Mouse (Mus musculus): ENCODE data around the gene Exo5.

Gene Exo5

DNA sequence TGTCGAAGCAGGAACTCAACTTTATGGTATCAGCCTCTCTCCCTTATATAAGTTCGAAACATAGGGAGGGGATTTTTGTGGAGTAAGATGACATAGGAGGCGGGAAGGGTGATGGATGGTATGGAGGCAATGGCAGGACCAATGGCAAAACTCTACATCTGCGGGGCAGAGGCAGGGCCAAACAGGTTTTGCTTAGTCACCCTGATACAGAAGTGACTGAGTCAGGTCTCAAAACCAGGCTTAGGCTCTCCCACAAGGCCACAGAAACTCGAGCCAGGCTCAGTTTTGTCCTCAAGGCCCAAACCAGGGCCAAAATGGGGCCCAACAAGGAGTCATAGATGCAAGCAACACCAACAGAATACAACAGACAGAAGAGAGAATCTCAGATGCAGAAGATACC, 19.2 kb downstream of the Exo5 start:
- DNase-seq (ENCODE audit: low spot score in 2 of 2): no peak

DNA sequence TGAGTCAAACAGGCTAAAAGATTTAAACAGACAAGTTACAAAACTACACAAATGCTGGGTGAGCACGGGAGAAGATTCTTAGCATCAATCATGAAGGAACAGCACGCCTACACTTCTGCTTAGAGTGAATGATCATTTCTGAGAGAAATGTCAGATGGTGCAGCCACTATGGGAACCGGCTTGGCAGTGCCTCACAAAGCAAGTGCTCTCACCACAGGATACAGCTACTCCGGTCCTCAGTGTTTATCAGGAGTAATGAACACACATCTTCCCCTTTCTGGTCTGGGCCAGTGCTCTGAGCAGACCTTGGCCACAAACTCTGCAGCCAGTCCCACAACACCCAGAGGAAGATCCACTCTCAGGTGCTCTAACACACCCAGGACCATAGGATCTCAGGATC, 20.3 kb downstream of the Exo5 start:
- no peak for DNase-seq (ENCODE audit: low spot score in 2 of 2)

DNA sequence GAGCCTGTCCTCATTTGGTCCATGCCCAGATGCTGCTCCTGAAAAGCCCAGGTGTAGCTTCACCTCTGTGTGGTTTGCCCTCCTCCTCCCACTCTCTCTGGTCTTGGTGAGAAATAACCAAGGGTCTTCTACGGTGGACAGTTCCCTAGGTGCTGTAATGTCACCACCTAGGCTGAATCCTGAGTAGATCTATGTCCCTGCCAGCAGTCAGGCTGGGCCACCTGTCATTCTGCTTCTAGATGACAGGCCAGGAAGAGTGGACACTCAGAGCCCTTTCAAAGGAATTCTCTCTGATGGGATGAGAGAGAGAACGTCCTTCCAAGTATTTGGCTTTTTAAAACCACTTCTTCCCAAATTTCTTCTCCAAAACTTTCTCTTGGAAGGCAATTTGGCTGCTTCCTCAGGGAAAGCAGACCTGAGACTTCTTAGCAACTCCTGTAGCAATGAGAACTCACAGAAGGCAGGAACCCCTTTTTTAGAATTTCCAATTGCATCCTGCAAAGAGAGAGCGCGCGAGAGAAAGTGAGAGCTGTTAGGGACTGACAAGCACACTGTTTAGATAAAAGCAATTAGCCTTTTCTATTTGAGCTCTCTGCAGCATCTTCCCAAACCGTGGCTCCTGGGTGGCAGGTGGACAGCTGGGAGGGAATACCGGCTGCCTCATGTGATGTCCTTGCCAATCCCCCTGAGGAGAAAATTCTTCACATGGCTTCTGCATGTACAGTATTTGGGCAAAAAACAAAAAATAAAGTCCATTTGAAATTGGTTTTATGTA, 28.8 kb downstream of the Exo5 start:
- DNase-seq (ENCODE audit: low spot score in 2 of 2): no peak

DNA sequence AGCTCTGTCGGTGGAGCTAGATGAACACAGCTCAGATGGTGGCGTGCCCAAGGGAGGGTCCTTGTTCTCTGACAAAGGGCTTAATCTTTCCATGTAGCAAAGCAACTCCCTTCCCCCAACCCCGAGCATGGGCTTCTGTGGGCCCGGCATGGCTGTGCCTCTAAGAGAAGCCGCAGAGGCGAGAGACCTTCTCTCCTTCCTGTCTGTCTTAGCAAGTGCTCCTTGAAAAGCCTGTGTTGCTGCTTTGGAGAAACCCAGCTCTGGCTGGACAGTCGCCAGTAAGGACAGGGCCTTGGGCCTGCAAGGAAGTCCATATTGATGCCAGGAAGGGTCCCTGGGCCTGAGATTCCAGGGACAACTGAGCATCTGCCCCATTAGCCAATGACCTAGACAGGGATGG, 29.6 kb downstream of the Exo5 start:
- DNase-seq (ENCODE audit: low spot score in 2 of 2): no peak

DNA sequence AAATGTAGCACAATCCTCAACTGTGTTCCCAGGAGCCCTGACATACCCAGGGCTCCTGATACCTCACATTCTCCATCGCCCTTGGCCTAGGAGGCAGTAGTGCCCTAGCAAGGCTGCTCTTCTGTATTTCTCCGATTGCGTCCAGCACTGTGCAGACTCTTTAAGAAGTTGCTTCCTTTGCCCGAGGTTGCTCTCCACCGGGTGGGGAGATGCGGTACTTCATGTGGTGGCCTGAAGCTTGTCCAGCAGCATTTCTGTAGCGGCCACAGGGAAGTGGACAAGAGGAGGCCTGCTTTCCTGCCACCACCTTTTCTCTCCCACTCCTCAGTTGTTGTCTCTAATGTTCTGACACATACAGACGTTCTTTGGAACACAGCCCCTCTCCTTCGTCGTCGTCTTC, 30.2 kb downstream of the Exo5 start:
- DNase-seq (ENCODE audit: low spot score in 2 of 2): no peak

DNA sequence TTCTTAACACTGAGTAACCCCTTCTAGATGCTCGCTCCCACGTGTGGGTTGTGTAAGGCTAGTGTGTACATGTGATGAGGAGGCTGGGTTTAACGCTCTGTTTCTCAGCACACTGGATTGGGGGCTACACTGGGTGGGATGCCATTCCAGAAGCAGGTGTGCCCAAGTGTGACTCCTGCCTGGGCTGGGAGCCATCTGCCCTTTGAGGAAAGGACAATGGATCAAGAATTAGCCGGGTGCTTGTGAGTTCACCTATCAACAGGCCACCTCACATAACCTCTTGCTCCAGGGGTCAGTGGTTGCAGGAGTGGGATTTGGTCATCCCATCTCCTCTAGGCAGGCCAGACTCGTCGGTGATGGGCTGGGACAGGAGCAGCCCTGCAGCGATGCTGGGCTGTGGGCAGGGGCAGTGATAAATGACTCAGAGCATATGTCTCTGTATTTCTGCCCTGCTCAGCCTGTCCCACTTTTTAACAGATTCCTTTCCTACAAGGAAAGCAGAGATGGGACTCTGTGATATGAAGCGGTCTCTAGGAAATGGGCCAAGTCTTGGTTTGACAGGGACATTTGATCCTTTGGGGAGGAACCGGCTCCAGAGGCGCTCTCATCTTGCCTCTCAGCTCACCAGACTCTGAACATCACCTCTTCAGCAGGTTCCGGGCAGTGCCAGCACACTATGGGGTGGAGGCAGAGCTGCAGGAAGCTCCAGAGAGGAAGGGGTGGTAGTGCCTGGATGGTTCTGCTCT, 31.0 kb downstream of the Exo5 start:
- no peak for DNase-seq (ENCODE audit: low spot score in 2 of 2)

DNA sequence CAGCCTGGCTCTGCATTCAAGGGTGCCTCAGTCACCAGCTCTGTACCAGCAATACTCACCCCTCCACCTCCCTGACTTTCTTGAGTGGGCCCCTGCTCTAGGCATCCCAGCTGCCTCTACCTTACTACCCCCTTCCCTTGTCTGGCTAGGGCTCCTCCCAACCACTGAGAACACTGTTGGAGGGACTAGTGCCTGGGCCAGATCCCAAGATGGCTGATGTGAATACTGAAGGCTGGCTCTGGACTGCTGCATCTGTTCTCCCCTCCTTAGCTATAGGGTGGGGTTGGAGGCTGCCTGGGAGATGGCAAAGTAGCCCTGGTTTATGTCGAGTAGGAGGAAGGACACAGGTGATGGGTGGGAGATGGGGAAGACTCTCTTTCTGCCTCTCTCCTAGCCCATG, 32.3 kb downstream of the Exo5 start:
- no peak for DNase-seq (ENCODE audit: low spot score in 2 of 2)

DNA sequence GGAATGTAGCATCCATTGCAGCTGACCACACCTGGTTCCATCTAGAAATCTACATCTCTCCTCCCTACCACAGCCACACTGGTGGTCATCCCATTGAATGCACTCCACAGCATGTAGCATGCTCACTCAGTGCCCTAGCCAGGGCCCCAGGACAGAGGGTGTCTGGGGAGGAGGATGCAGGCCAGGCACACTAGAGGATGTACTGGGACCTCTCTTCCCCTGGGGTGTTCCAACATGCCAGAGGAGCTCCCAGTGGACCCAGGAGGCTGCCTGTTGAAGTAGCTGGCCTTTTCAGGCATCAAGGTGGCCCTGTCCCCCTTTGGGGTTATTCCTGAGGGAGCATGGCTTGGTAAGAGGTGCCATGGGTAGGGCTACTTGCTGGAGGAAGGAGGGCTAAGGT, 32.9 kb downstream of the Exo5 start:
- DNase-seq (ENCODE audit: low spot score in 2 of 2): no peak

DNA sequence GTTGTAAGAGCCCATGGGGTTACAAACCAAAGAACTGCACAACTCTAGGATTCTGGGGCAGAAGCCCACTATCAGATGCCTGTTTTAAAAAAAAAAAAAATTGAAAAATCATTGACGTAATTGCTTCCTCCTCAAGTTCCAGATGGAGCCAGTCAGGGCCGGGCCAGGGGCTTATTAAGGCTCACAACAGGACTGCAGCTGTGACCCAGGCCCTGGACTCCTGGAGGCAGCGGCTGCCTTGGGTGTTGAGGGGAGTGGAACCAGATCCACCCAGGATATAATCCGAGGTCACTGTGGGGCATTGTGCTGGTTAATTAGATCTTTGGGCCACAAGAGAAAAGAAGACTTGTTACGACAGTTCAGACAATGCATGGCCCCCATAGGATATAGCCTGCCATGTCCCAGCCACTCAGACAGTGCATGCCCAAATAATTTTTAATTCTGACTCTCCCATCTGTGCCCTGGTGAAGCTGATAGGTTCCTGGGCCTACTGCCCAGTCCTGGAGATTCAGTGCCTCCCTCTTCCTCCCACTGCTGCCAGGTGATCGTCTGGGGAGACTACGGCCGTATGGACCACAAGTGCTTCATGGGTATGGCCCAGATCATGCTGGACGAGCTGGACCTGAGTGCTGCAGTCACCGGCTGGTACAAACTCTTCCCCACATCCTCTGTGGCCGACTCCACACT, 33.9 kb downstream of the Exo5 start:
- no peak for DNase-seq (ENCODE audit: low spot score in 2 of 2)

DNA sequence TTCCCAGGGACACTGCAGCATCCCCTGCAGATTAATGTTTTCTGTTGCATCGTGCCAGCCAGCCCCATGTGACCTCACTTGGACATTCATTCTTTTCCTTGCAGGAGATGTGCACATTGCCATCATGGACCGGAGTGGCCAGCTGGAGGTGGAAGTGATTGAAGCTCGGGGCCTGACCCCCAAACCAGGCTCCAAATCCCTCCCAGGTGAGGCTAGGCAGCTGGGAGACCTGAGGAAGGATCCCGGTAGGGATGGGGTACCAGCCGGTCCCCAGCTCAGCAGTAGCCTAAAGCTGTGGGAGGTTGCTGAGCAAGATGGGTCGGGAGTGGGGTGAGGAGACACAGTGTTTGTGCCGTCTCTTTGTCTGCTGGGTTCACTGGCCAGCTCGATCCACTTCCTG, 35.9 kb downstream of the Exo5 start:
- no peak for DNase-seq (ENCODE audit: low spot score in 2 of 2)

DNA sequence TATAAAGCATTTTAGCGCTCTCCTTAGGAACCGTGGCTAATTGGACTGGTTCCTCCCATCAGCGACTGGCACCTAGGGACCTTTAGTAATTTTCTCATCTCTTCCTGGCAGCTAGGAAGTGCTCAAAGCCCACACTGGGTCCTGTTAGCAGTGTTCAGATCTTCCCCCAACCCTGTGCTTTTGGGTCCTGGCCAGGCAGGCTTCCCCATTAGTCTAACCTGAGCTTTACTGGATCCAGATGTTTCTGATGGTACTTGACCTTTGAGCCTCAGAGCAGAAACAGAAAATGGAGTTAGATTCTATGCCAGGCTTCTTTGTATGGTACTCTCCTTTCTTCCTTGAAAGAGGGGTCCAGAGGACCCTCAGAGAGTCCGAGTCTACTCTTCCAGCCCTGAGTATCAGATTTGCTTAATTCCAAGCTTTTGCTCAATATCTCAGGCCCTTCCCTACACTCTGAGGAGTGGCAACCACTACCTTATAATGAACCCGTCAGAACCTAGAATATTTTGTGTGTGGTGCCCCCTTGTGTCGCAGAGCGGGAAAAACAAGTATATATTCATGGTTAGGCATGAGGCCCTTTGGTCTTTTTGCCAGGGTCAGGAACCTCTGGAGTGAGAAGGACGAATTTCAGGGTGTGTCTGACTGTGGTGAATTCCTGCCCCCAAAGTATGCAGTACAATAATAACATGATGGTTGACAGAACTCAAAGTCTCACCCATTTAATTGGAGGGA, 37.3 kb downstream of the Exo5 start:
- DNase-seq (ENCODE audit: low spot score in 2 of 2): peak; percentile 24 to 53

DNA sequence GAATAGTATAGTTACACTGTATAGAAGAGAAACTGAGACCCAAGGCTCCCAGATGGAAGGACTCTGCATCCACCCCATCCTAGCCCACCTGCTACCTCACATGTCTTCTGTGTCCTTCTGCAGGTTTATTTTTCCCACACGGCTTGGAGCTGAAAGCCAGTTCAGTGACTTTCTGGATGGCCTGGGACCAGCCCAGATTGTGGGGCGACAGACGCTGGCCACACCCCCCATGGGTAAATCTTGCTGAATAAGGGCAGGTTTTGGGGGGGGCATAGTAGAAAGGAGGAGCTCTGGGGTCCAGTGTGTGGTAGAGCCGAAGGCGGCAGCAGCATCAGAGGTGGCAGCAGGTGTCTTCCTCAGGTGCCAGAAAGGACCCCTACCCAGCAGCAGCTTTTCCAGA, 38.0 kb downstream of the Exo5 start:
- DNase-seq (ENCODE audit: low spot score in 2 of 2): no peak

DNA sequence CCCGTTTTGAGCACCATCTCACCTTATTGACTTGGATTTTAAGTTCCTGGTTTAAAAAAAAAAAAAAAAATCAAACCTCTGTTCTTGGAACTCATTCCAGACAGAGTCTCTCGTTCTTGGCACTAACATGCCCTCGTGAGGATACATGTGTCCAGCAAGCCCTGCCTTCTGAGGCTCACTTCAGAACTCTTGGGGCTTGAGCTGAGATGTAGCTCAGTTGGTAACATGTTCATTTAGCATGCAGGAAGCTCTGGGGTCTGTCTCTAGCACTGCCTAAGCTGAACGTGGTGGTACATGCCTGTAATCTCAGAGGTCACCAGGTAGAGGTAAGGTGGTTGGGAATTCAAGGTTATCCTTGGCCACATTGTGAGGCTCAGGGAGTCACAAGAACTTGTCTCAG, 38.7 kb downstream of the Exo5 start:
- DNase-seq (ENCODE audit: low spot score in 2 of 2): no peak

DNA sequence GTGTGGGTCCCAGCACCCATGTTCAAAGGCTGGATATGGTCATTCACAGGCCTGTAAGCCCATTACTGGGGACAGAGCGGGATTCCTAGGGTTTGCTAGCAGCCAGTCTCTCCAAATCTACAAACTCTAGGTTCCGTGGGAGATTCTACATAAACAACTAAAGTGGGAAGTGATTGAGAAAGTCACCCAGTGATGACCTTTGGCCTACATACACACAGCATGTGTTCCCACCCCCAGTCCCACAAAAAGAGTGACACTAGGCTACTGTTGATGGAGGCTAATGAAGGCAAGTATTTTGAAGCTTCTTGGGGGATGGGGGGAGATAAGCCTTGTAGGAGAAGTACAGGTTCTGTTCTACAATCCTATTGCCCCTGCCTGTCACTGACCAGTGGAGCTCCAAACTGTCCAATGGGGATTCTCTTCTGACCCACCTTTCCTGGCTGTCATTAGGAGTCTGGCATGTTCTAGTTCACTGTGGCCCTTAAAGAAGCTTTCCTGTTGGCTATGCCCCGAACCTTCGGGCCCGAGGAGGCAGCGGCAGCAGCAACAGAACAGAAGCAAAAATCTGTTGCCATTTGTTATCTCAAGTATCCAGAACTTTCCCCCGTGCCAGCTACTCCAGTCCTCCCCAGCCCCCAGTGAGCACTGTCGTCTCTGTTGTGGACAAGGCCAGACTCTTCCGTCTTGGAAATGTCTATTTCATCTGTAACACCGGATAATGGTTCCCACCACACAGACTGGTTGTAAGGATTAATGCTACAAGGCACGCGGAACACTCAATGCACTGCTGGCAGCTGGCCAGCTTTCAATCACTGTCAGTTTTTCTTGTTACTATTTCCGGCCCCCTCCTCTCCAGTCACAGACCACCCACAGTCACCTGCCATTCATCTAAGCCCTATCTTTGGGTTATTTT, 39.4 kb downstream of the Exo5 start:
- DNase-seq (ENCODE audit: low spot score in 2 of 2): no peak

DNA sequence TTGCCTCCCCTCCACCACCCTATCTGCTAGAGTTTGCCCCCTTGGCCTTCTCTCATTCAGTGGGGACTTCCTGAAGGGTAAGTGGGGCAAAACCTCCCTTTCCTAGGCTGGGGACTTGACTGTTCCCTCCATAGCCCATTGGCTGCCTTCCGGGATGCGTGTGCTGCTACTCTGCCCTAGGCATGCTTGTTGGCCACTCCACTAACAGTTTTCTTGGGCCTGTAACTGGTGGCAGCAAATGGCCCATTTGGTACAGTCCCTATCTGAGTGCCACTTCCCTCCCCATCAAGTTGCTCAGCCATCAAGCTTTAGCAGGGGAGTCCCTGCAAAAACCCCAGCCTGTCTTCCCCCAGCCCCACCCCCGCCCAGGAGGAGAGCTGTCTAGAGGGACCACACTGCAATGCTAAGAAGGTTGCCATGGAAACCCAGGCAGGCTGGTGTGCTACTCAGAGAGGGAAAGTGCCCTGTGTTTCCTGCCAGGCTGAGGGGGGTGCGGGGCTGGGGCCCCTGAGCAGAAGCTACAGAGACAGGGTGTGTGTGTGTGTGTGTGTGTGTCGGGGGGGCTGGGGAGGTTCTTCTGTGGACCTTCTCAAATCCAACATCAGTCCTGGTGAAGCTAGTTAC, 42.7 kb downstream of the Exo5 start:
- DNase-seq (ENCODE audit: low spot score in 2 of 2): no peak

DNA sequence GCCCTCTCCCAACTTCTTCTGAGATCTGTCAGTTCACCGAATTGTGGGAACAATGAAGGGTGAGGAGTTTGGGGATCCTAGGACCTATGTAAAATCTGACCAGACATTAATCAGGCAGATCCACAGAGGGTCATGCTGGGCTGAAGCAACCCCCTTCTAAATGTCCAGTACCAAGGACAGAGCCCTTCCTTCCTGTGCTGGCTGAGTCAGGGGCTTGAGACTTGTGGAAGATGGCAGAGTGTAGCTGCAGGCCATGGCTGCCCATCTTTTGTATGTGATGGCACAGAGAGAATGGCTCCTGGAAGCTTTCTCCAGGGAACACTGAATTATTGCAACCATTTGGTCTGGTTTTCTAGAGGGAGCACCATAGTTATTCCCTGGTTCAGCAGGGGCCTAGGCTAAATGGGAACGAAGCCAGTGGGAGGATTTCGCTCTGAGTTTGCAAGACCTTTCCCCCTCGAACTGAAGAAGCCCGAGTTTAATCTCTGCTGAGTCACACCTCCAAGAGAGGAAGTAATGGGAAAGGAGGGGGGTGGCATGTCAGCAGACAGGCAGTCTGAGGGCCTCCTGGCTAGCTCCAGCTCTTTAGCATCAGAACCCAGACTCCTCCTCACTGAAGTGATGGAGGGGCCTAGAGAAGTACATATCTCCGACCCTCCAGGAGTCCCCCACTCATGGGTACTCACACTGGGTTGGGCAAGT, 43.9 kb downstream of the Exo5 start:
- DNase-seq (ENCODE audit: low spot score in 2 of 2): no peak

DNA sequence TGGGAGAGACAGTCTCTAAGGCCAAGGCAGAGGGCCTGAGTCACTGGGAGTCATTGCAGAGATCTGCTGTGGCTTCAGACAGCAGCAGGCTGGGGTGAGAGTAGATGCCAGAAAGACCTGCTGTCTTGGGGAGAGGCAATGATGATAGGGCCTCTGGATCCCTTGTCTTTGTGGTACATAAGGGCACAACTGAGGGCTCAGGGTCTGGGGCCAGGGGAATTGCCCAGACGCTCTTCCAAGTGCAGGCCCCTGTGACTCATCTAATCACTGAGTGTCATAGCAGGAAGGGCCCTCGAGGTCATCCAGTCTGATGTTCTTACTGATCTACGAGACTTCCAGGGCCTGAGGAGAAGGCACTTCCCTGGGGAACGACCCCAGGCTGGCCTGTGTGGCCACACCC, 45.4 kb downstream of the Exo5 start:
- no peak for DNase-seq (ENCODE audit: low spot score in 2 of 2)

DNA sequence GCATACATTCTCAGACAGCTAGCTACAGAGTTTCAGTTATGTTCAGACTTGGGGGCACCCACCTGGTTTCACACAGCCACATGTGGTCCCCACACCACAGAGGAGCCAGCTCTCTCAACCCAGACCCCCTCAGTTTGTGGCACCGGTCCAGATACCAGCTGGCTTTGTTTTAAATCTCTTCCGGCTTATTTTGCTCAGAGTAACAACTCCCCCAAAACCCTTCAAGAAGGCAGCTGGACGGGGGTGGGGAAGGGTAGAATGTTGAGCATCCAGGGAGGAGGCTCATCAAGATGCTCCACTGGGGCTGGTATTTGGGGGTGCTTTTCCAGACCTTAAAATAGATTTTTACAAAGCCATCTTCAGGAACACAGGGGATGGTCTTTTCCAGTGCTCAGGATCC, 46.1 kb downstream of the Exo5 start:
- no peak for DNase-seq (ENCODE audit: low spot score in 2 of 2)

DNA sequence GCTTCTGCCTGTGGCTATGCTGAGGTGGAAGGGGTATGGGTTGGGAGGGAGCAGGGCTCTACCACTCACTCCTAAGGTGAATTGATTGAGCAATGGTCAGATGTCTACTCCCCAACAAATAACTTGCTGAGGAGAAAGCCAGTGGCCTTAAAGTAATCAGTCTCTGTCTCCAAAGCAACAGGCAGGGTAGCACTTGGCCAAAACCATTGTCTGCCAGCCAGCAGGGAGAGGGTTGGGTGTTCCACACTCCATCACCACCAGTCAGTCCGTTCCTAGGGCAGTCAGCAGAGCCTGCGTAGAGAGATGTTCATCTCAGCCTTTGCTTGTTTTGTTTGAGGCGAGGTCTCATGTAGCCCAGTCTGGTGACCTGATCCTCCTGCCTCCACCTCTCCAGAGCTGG, 48.9 kb downstream of the Exo5 start:
- DNase-seq (ENCODE audit: low spot score in 2 of 2): no peak
